Mouse (Mus musculus) limb, embryonic 14.5 days (tissue): ENCODE results near the gene Tns3. TPM values are rescaled to one million over a fixed set of nuclear protein-coding genes. Genes with fewer than 3 reads are reported as not detected.

Source experiments
- ATAC-seq: fragments of 200-750 bp; cut with Nextera tagmentation; 2 replicates; pipeline ENCODE4 v1.8.0; 2017; ENCODE audit warnings: low read depth, moderate number of reproducible peaks, moderate TSS enrichment; ENCODE audit not compliant: low FRiP score
- DNase-seq: peaks from one replicate; pipeline ENCODE4 v3.0.0-alpha.2; 2015; ENCODE audit warnings: low spot score
- H3K27ac ChIP-seq: fragments of 300-500 bp; sonication (generic); replicated peaks from 2 replicates; pipeline ENCODE4 v1.5.1; 2014; ENCODE audit warnings: low read depth, mild to moderate bottlenecking, low read length, moderate library complexity, mixed read lengths
- H3K27me3 ChIP-seq: fragments of 300-500 bp; sonication (generic); 2 replicates; pipeline ENCODE4 v1.6.1; 2014; ENCODE audit warnings: low read length, mixed read lengths; ENCODE audit not compliant: control insufficient read depth, insufficient read depth
- H3K36me3 ChIP-seq: fragments of 300-500 bp; sonication (generic); 2 replicates; pipeline ENCODE4 v1.6.1; 2014; ENCODE audit warnings: mild to moderate bottlenecking, low read length, moderate library complexity, mixed read lengths; ENCODE audit not compliant: control insufficient read depth, insufficient read depth
- H3K4me1 ChIP-seq: fragments of 300-500 bp; sonication (generic); 2 replicates; pipeline ENCODE4 v1.6.1; 2014; ENCODE audit warnings: antibody characterized with exemption, low read length, mixed read lengths; ENCODE audit not compliant: control insufficient read depth, insufficient read depth
- H3K4me2 ChIP-seq: fragments of 300-500 bp; sonication (generic); replicated peaks from 2 replicates; pipeline ENCODE4 v1.6.1; 2014; ENCODE audit warnings: low read depth, mild to moderate bottlenecking, low read length, moderate library complexity; ENCODE audit not compliant: severe bottlenecking
- H3K4me3 ChIP-seq: fragments of 300-500 bp; sonication (generic); replicated peaks from 2 replicates; pipeline ENCODE4 v1.5.1; 2014; ENCODE audit warnings: low read length
- H3K9ac ChIP-seq: fragments of 300-500 bp; sonication (generic); 2 replicates; pipeline ENCODE4 v1.6.1; 2014; ENCODE audit warnings: mild to moderate bottlenecking, low read depth, low read length, moderate library complexity; ENCODE audit not compliant: severe bottlenecking
- H3K9me3 ChIP-seq: fragments of 300-500 bp; sonication (generic); 2 replicates; pipeline ENCODE4 v1.6.1; 2016; ENCODE audit warnings: low read length; ENCODE audit not compliant: control insufficient read depth
- POLR2A ChIP-seq: fragments of 200-500 bp; IDR thresholded peaks from 2 replicates; pipeline ENCODE4 v1.8.0; 2012; ENCODE audit warnings: inconsistent platforms, mild to moderate bottlenecking, moderate library complexity, borderline replicate concordance; ENCODE audit not compliant: insufficient read depth, insufficient read length; ENCODE audit errors: extremely low read depth
- WGBS: fragments of 180-500 bp; shearing (Covaris S2); extraction: QIAGEN DNeasy Blood & Tissue Kit; methylation state at CpG from one replicate; pipeline ENCODE4 v1.1.7; 2014; 5-methylcytosine and 5-hydroxymethylcytosine counted together
- polyA plus RNA-seq, 2 experiments: library from polyadenylated mRNA; depleted of rRNA in 1 of 2; stranded (reverse) in 1 of 2; unstranded in 1 of 2; fragments of >200 nt; fragmentation: Nextera tagmentation in 1 of 2; extraction: Ambion mirVana in 1 of 2; gene quantifications; 2 replicates each; pipeline versions ENCODE4 v1.2.1 to v1.2.3; 2012 to 2014

Tns3 gene
- polyA plus RNA-seq, 2 experiments = 27.4 to 59.1 TPM

GRCm38 (mm10) chr11:8681356-8681755, 17.0 kb upstream of the Tns3 start:
- 45% methylated on average over 3 of the region's 3 CpGs for WGBS
- TF ChIP-seq POLR2A = no peak
- H3K4me3 ChIP-seq = no peak overlapping the region
- no peaks in the 10 kb centered on the region for H3K36me3 ChIP-seq
- DNase-seq (peak; percentile 75), ATAC-seq (no peak)
- H3K27me3 ChIP-seq = no peaks in the 10 kb centered on the region
- H3K9me3 ChIP-seq = no peaks in the 10 kb centered on the region
- H3K4me2 ChIP-seq = no peak overlapping the region
- H3K4me1 ChIP-seq = peaks cover 17% of the 10 kb centered on the region
- H3K27ac ChIP-seq = 0 out of 2 replicates have a peak overlapping the region, but pooled peaks have one; percentile 68
- H3K9ac ChIP-seq = no peak overlapping the region

GRCm38 (mm10) chr11:8680650-8681049, 16.3 kb upstream of the Tns3 start:
- H3K4me2 ChIP-seq = no peak overlapping the region
- H3K27me3 ChIP-seq = no peaks in the 10 kb centered on the region
- no peak overlapping the region for H3K4me3 ChIP-seq
- peaks cover 17% of the 10 kb centered on the region for H3K4me1 ChIP-seq
- H3K9ac ChIP-seq = no peak overlapping the region
- no peak for TF ChIP-seq POLR2A
- ATAC-seq (peak; percentile 47), DNase-seq (peak; percentile 72)
- peak overlapping the region; percentile 68 for H3K27ac ChIP-seq
- H3K9me3 ChIP-seq = no peaks in the 10 kb centered on the region
- H3K36me3 ChIP-seq = no peaks in the 10 kb centered on the region
- WGBS = 20% methylated on average over 7 of the region's 7 CpGs

DNA sequence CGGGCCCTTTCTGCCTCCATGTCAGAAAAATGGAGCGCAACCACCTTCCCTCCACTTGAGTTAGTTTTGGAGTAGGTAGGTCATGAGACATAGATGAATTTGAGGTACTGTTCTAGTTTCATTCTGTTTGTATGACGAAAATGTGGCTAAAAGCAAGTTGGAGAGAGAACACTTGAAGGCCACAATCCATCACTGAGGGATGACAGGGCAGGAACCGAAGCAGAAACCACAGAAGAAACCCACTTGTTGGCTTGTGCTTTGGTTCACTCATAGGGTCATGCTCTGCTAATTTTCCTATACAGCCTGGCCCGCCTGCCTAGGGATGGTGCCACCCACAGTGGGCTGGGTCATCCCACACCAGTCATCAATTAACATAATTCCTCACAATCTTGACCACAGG, 14.9 kb upstream of the Tns3 start:
- Histone ChIP-seq H3K9ac (no peak overlapping the region), H3K36me3 (no peaks in the 10 kb centered on the region), H3K4me2 (no peak overlapping the region), H3K4me3 (no peak overlapping the region), H3K27me3 (no peaks in the 10 kb centered on the region), H3K9me3 (no peaks in the 10 kb centered on the region), H3K4me1 (peaks cover 17% of the 10 kb centered on the region), H3K27ac (no peak overlapping the region)
- TF ChIP-seq POLR2A = no peak
- 88% methylated on average over 5 of the region's 5 CpGs for WGBS
- DNase-seq (no peak), ATAC-seq (no peak)

DNA sequence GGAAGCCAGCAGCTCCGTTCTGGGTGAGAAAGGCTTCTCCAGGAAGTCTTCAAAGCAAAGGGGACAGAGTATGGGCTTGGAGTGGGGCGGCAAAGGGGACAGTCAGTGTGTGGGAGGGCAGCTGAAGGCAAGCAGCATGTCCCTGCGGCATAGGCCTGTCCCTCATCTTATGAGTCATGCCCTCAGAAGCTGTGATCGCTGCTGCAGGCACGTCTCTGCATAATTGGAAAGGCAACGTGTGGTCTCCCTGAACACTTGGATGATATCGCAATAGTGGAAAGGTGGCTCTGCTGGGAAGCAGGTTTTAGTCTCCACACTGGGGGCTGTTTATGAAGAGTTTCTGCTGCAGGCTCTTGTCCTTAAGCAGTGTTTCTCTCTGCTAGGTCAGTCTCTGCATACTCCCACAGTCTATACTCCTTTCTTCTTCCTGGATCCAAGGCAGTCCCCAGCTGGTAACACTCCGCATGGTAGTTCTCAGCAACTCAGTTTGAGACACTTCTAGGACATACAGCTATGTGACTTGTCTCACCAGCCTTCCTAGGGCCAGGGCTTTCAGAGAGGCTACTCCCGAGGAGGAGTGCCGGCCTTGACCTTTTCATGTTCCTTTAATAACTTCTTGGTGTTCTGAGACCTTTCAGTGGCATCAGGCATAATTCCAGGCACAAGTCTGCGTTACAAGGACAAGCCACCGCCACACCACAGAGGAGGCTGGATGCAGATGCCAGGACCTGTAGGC, 14.1 kb upstream of the Tns3 start:
- Histone ChIP-seq H3K9ac (no peak overlapping the region), H3K9me3 (no peaks in the 10 kb centered on the region), H3K36me3 (no peaks in the 10 kb centered on the region), H3K4me3 (no peak overlapping the region), H3K4me1 (peaks cover 17% of the 10 kb centered on the region), H3K4me2 (no peak overlapping the region), H3K27ac (no peak overlapping the region), H3K27me3 (no peaks in the 10 kb centered on the region)
- ATAC-seq (no peak), DNase-seq (no peak)
- TF ChIP-seq POLR2A = no peak
- WGBS = 80% methylated on average over 12 of the region's 12 CpGs

GRCm38 (mm10) chr11:8675701-8676474, 11.6 kb upstream of the Tns3 start:
- H3K9me3 ChIP-seq = no peaks in the 10 kb centered on the region
- no peak for ATAC-seq
- H3K4me2 ChIP-seq = no peak overlapping the region
- no peaks in the 10 kb centered on the region for H3K36me3 ChIP-seq
- TF ChIP-seq POLR2A = no peak
- no peaks in the 10 kb centered on the region for H3K27me3 ChIP-seq
- no peak overlapping the region for H3K9ac ChIP-seq
- 56% methylated on average over 6 of the region's 6 CpGs for WGBS
- DNase-seq = no peak
- H3K4me1 ChIP-seq = peaks cover 8% of the 10 kb centered on the region; the same call in 1 of the 2 replicates
- no peak overlapping the region for H3K27ac ChIP-seq
- H3K4me3 ChIP-seq = no peak overlapping the region
